Mouse (Mus musculus): ENCODE data around the gene S100a10. TPM values are rescaled to one million over a fixed set of nuclear protein-coding genes. Genes with fewer than 3 reads are reported as not detected.

Gene S100a10
- polyA plus RNA-seq, 1 experiment = 373 TPM

- H3K27ac ChIP-seq (ENCODE audit: insufficient read depth, low read length) = no peak overlapping the region
- H3K4me1 ChIP-seq (ENCODE audit: control insufficient read depth, insufficient read depth, low read length) = peaks cover 8% of the 10 kb centered on the region
- no peak overlapping the region for H3K4me3 ChIP-seq (ENCODE audit: insufficient read depth, low read length)
- no peak for TF ChIP-seq POLR2A (IDR thresholded peaks at IDR 0.05; ENCODE audit: low read depth, low read length)
- TF ChIP-seq CTCF (IDR thresholded peaks at IDR 0.05; ENCODE audit: borderline replicate concordance, insufficient read depth, low read length) = no peak
Measured at GRCm38 (mm10) chr3:93572058-93572791, 17.3 kb downstream of the S100a10 start.

DNA sequence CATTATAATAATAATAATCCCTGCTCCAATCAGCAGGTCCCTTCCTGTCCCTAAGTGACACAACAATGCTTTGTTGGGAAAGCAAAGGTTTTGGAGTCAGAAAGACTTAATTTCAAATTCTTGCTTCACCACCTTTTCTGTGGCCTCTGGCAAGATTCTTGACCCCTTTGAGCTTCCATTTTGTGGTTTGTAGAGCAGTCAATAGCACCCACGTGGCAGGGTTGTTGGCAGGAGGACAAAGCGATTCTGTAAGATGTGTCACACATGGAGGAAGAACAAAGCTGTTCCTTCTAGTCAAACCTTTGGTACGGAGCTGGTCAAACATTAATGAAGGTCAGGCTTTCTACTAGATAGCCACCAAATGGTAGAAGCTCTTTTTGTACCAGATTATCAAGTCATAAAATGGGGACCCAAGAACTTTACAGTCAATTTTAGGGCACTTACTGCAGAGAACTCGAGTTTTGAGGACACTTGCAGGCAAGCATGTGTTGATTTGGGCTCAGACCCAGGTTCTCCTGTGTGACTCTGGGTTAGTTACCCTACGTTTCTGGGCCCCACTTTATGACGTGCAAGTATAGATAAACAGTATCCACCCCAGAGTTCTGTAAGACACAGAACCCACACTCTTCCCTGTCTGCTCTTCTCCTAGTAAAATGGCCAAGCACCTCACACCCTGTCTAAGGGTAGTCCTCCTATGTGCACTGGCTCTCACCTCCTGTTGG lies 24.6 kb downstream of the S100a10 start:
- no peaks in the 10 kb centered on the region for H3K4me1 ChIP-seq (ENCODE audit: control insufficient read depth, insufficient read depth, low read length)
- no peak overlapping the region for H3K4me3 ChIP-seq (ENCODE audit: insufficient read depth, low read length)
- H3K27ac ChIP-seq (ENCODE audit: insufficient read depth, low read length) = no peak overlapping the region
- TF ChIP-seq POLR2A (IDR thresholded peaks at IDR 0.05; ENCODE audit: low read depth, low read length) (no peak), CTCF (IDR thresholded peaks at IDR 0.05; ENCODE audit: borderline replicate concordance, insufficient read depth, low read length) (no peak)

GRCm38 (mm10) chr3:93580039-93580403 lies 25.1 kb downstream of the S100a10 start:
- no peak overlapping the region for H3K4me3 ChIP-seq (ENCODE audit: insufficient read depth, low read length)
- H3K4me1 ChIP-seq (ENCODE audit: control insufficient read depth, insufficient read depth, low read length) = no peaks in the 10 kb centered on the region
- TF ChIP-seq CTCF (IDR thresholded peaks at IDR 0.05; ENCODE audit: borderline replicate concordance, insufficient read depth, low read length) = no peak
- TF ChIP-seq POLR2A (IDR thresholded peaks at IDR 0.05; ENCODE audit: low read depth, low read length) = no peak
- no peak overlapping the region for H3K27ac ChIP-seq (ENCODE audit: insufficient read depth, low read length)

DNA sequence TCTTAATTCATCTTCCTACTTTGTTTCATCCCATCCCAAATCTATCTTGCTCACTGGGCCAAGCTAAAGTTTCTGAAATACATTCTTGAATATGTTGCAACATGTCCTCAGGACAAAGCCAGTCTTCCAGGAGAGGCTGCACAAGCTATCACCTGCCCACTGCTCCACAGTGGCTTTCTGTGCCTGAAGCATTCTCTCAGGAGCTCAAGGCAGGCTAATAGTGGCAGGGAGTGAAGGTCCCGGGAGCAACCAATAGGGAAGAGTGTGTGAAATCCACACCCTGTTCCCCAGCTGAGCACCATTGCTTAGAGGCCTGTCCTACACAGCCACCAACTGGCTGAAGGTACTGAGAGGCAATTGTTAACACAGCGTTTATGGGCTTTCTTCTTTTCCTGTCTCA lies 26.1 kb downstream of the S100a10 start:
- no peaks in the 10 kb centered on the region for H3K4me1 ChIP-seq (ENCODE audit: control insufficient read depth, insufficient read depth, low read length)
- no peak overlapping the region for H3K27ac ChIP-seq (ENCODE audit: insufficient read depth, low read length)
- H3K4me3 ChIP-seq (ENCODE audit: insufficient read depth, low read length) = no peak overlapping the region
- no peak for TF ChIP-seq CTCF (IDR thresholded peaks at IDR 0.05; ENCODE audit: borderline replicate concordance, insufficient read depth, low read length)
- no peak for TF ChIP-seq POLR2A (IDR thresholded peaks at IDR 0.05; ENCODE audit: low read depth, low read length)

- Histone ChIP-seq H3K4me1 (ENCODE audit: control insufficient read depth, insufficient read depth, low read length) (no peaks in the 10 kb centered on the region), H3K27ac (ENCODE audit: insufficient read depth, low read length) (no peak overlapping the region), H3K4me3 (ENCODE audit: insufficient read depth, low read length) (no peak overlapping the region)
- no peak for TF ChIP-seq POLR2A (IDR thresholded peaks at IDR 0.05; ENCODE audit: low read depth, low read length)
- TF ChIP-seq CTCF (IDR thresholded peaks at IDR 0.05; ENCODE audit: borderline replicate concordance, insufficient read depth, low read length) = no peak
Measured at GRCm38 (mm10) chr3:93581687-93582086, 26.8 kb downstream of the S100a10 start.

GRCm38 (mm10) chr3:93583056-93583455 lies 28.2 kb downstream of the S100a10 start:
- Histone ChIP-seq H3K27ac (ENCODE audit: insufficient read depth, low read length) (no peak overlapping the region), H3K4me3 (ENCODE audit: insufficient read depth, low read length) (no peak overlapping the region), H3K4me1 (ENCODE audit: control insufficient read depth, insufficient read depth, low read length) (no peaks in the 10 kb centered on the region)
- TF ChIP-seq CTCF (IDR thresholded peaks at IDR 0.05; ENCODE audit: borderline replicate concordance, insufficient read depth, low read length) (no peak), POLR2A (IDR thresholded peaks at IDR 0.05; ENCODE audit: low read depth, low read length) (no peak)

DNA sequence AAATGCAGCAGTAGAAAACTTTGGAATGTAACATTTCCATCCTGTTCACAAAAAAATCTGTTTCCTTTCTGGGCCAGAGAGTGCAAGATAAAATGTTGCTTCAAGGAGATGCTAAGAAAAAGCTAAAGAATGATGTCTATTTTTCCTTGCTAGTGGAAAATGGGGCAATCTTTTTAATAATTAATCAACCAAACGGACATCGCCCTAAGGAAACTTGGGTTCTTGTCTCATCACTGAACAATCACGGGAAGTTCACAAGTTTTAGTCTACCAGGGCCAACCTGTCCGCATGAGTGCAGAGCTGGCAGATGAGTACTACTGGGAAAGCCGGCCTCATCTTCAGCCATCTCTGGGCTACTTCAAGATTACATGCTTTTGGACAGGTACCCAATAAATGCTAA lies 34.7 kb downstream of the S100a10 start:
- no peak for TF ChIP-seq POLR2A (IDR thresholded peaks at IDR 0.05; ENCODE audit: low read depth, low read length)
- no peak for TF ChIP-seq CTCF (IDR thresholded peaks at IDR 0.05; ENCODE audit: borderline replicate concordance, insufficient read depth, low read length)
- Histone ChIP-seq H3K4me3 (ENCODE audit: insufficient read depth, low read length) (no peak overlapping the region), H3K4me1 (ENCODE audit: control insufficient read depth, insufficient read depth, low read length) (no peaks in the 10 kb centered on the region; the same call in 1 of the 2 replicates), H3K27ac (ENCODE audit: insufficient read depth, low read length) (no peak overlapping the region)

DNA sequence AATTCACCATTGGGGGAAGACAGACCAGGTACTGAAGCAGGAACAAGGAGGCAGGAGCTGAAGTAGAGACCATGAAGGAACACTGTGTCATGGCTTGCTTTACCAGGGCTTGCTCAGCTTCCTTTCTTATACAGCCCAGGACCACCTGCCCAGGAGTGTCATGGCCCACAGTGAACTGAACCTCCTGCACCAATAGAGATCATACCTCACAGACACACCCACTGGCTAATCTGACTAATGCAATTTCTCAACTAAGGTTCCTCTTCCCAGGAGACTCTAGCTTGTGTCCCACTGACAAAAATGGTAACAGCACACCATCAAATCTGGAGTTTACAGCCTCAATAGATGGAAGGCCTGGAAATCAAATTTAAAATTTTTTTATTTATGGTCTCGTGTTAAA lies 35.4 kb downstream of the S100a10 start:
- H3K27ac ChIP-seq (ENCODE audit: insufficient read depth, low read length) = no peak overlapping the region
- no peaks in the 10 kb centered on the region; the same call in 1 of the 2 replicates for H3K4me1 ChIP-seq (ENCODE audit: control insufficient read depth, insufficient read depth, low read length)
- H3K4me3 ChIP-seq (ENCODE audit: insufficient read depth, low read length) = no peak overlapping the region
- TF ChIP-seq POLR2A (IDR thresholded peaks at IDR 0.05; ENCODE audit: low read depth, low read length) (no peak), CTCF (IDR thresholded peaks at IDR 0.05; ENCODE audit: borderline replicate concordance, insufficient read depth, low read length) (no peak)

- no peak overlapping the region for H3K4me3 ChIP-seq (ENCODE audit: insufficient read depth, low read length)
- no peak overlapping the region for H3K27ac ChIP-seq (ENCODE audit: insufficient read depth, low read length)
- TF ChIP-seq CTCF (IDR thresholded peaks at IDR 0.05; ENCODE audit: borderline replicate concordance, insufficient read depth, low read length) (no peak), POLR2A (IDR thresholded peaks at IDR 0.05; ENCODE audit: low read depth, low read length) (no peak)
- H3K4me1 ChIP-seq (ENCODE audit: control insufficient read depth, insufficient read depth, low read length) = peaks cover 2% of the 10 kb centered on the region
Measured at GRCm38 (mm10) chr3:93592100-93592499, 37.2 kb downstream of the S100a10 start.

- no peak overlapping the region for H3K4me3 ChIP-seq (ENCODE audit: insufficient read depth, low read length)
- TF ChIP-seq CTCF (IDR thresholded peaks at IDR 0.05; ENCODE audit: borderline replicate concordance, insufficient read depth, low read length) (no peak), POLR2A (IDR thresholded peaks at IDR 0.05; ENCODE audit: low read depth, low read length) (no peak)
Measured at GRCm38 (mm10) chr3:93592976-93593375, 38.1 kb downstream of the S100a10 start.

More at GRCm38 (mm10) chr3:93592976-93593375, 38.1 kb downstream of the S100a10 start:
- Histone ChIP-seq H3K27ac (ENCODE audit: insufficient read depth, low read length) (no peak overlapping the region), H3K4me1 (ENCODE audit: control insufficient read depth, insufficient read depth, low read length) (peaks cover 8% of the 10 kb centered on the region)
